Comparison of ENCODE assay signal across 25 mouse cellular contexts in the genomic region with DNA sequence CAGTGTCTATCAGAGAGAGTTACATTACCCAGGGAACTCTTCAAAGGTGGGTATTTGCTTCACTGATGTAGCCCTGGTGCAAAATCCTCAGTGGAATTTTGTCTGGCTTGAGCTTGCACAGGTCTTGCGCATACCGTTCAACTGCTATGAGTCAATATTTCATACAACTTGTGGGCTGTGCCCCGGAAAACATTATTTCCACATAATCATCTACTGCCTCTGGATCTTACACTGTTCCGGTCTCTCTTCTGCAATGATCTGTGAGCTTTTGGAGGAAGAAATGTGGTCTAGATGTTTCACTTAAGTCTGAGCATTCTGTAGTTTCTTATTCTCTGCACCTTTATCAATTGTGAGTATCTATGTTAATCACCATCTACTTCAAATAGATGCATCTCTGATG.
"Had no signal": no experiment of that assay in that cellular context is flagged by ENCODE, and none has a peak within 500 bp of the region (broad histone marks: within the 10 kb centered on the region; RNA-seq: fewer than 3 reads in every experiment).

No protein-coding gene starts in this region.

- H3K4me3 ChIP-seq: heart, embryonic 10.5 days; heart, embryonic 12.5 days; hindbrain, embryonic 10.5 days; hindbrain, embryonic 13.5 days; hindbrain, embryonic 15.5 days; kidney, embryonic 15.5 days; limb, embryonic 13.5 days; limb, embryonic 15.5 days; liver, embryonic 12.5 days had no signal

- H3K27ac ChIP-seq: heart, embryonic 10.5 days; hindbrain, embryonic 10.5 days; hindbrain, embryonic 13.5 days; hindbrain, embryonic 15.5 days; hindbrain, postnatal 0 days; kidney, embryonic 15.5 days; kidney, postnatal 0 days; limb, embryonic 13.5 days; limb, embryonic 15.5 days; liver, embryonic 12.5 days; liver, embryonic 14.5 days had no signal

- DNase-seq: gastrocnemius, postnatal 14 days; gastrocnemius, postnatal 36 days; heart, postnatal 10 days; heart, postnatal 4 days; kidney, adult 11 months; kidney, adult 2 months; kidney, adult 9 months; kidney, postnatal 14 days; kidney, postnatal 36 days; layer of hippocampus, adult 9-11 months; layer of hippocampus, postnatal 36 days; left cerebral cortex, postnatal 4 days had no signal

- ATAC-seq: hindbrain, postnatal 0 days; intestine, embryonic 16.5 days; liver, embryonic 12.5 days had no signal
